Mouse (Mus musculus) lung, embryonic 14.5 days (tissue): ENCODE results near the gene Itgb4. TPM values are rescaled to one million over a fixed set of nuclear protein-coding genes. Genes with fewer than 3 reads are reported as not detected.

Source experiments
- ATAC-seq: fragments of 200-750 bp; cut with Nextera tagmentation; 2 replicates; pipeline ENCODE4 v1.8.0; 2017; ENCODE audit warnings: mild to moderate bottlenecking, moderate TSS enrichment, moderate library complexity; ENCODE audit not compliant: insufficient read depth
- DNase-seq: peaks from one replicate; pipeline ENCODE4 v3.0.0-alpha.2; 2015
- H3K27ac ChIP-seq: fragments of 300-500 bp; sonication (generic); 2 replicates; pipeline ENCODE4 v1.5.1; 2014; ENCODE audit warnings: low read depth, mild to moderate bottlenecking, moderate library complexity
- H3K27me3 ChIP-seq: fragments of 300-500 bp; sonication (generic); 2 replicates; pipeline ENCODE4 v1.6.1; 2014; ENCODE audit warnings: low read length, control low read depth; ENCODE audit not compliant: insufficient read depth
- H3K36me3 ChIP-seq: fragments of 300-500 bp; sonication (generic); 2 replicates; pipeline ENCODE4 v1.6.1; 2014; ENCODE audit warnings: control low read depth; ENCODE audit not compliant: insufficient read depth
- H3K4me1 ChIP-seq: fragments of 300-500 bp; sonication (generic); 2 replicates; pipeline ENCODE4 v1.6.1; 2014; ENCODE audit warnings: antibody characterized with exemption, control low read depth; ENCODE audit not compliant: insufficient read depth
- H3K4me2 ChIP-seq: fragments of 300-500 bp; sonication (generic); 2 replicates; pipeline ENCODE4 v1.6.1; 2014; ENCODE audit warnings: mild to moderate bottlenecking
- H3K4me3 ChIP-seq: fragments of 300-500 bp; sonication (generic); 2 replicates; pipeline ENCODE4 v1.5.1; 2014; ENCODE audit warnings: low read depth, low read length
- H3K9ac ChIP-seq: fragments of 300-500 bp; sonication (generic); 2 replicates; pipeline ENCODE4 v1.6.1; 2014
- H3K9me3 ChIP-seq: fragments of 300-500 bp; sonication (generic); 2 replicates; pipeline ENCODE4 v1.6.1; 2016; ENCODE audit warnings: low read depth, low read length, control low read depth
- CTCF ChIP-seq: IDR thresholded peaks from 2 replicates; pipeline ENCODE4 v1.5.1; 2016; ENCODE audit warnings: antibody characterized with exemption, low read depth
- WGBS: fragments of 180-500 bp; shearing (Covaris S2); extraction: QIAGEN DNeasy Blood & Tissue Kit; methylation state at CpG from one replicate; pipeline ENCODE4 v1.1.7; 2014; 5-methylcytosine and 5-hydroxymethylcytosine counted together
- polyA plus RNA-seq: library from polyadenylated mRNA; unstranded; fragments of >200 nt; fragmentation: Nextera tagmentation; extraction: Ambion mirVana; gene quantifications from 2 replicates; pipeline ENCODE4 v1.2.1, GENCODE M21; 2014

The Itgb4 gene
- polyA plus RNA-seq, 1 experiment from 2014 or later = 2.0 TPM

GRCm38 (mm10) chr11:115989686-115990085, 15.2 kb downstream of the Itgb4 start:
- no peak overlapping the region for H3K9ac ChIP-seq
- TF ChIP-seq CTCF = no peak
- 0 out of 2 replicates have a peak overlapping the region, but pooled peaks have one; percentile 2 for H3K4me3 ChIP-seq
- H3K36me3 ChIP-seq = no peaks in the 10 kb centered on the region
- peak overlapping the region; percentile 35 for H3K4me2 ChIP-seq
- H3K9me3 ChIP-seq = no peaks in the 10 kb centered on the region
- DNase-seq (no peak), ATAC-seq (no peak)
- H3K4me1 ChIP-seq = no peaks in the 10 kb centered on the region
- no peaks in the 10 kb centered on the region for H3K27me3 ChIP-seq
- WGBS = 27% methylated on average over 12 of the region's 15 CpGs
- H3K27ac ChIP-seq = no peak overlapping the region

GRCm38 (mm10) chr11:115992098-115992497, 17.6 kb downstream of the Itgb4 start:
- no peak overlapping the region for H3K4me2 ChIP-seq
- no peak overlapping the region for H3K9ac ChIP-seq
- no peak overlapping the region for H3K27ac ChIP-seq
- ATAC-seq (no peak), DNase-seq (no peak)
- no peaks in the 10 kb centered on the region for H3K36me3 ChIP-seq
- TF ChIP-seq CTCF = no peak
- 47% methylated on average over 4 of the region's 4 CpGs for WGBS
- no peaks in the 10 kb centered on the region for H3K9me3 ChIP-seq
- no peaks in the 10 kb centered on the region for H3K27me3 ChIP-seq
- H3K4me1 ChIP-seq = no peaks in the 10 kb centered on the region
- no peak overlapping the region for H3K4me3 ChIP-seq

GRCm38 (mm10) chr11:115995256-115995655, 20.7 kb downstream of the Itgb4 start:
- no peaks in the 10 kb centered on the region for H3K9me3 ChIP-seq
- no peaks in the 10 kb centered on the region for H3K4me1 ChIP-seq
- no peaks in the 10 kb centered on the region for H3K27me3 ChIP-seq
- no peak overlapping the region for H3K4me3 ChIP-seq
- DNase-seq (no peak), ATAC-seq (no peak)
- no peak overlapping the region for H3K27ac ChIP-seq
- H3K4me2 ChIP-seq = no peak overlapping the region
- WGBS = 83% methylated on average over 3 of the region's 3 CpGs
- H3K36me3 ChIP-seq = no peaks in the 10 kb centered on the region
- TF ChIP-seq CTCF = no peak
- no peak overlapping the region for H3K9ac ChIP-seq

- H3K27ac ChIP-seq = no peak overlapping the region
- TF ChIP-seq CTCF = no peak
- DNase-seq = no peak
- no peak overlapping the region for H3K9ac ChIP-seq
- no peaks in the 10 kb centered on the region for H3K27me3 ChIP-seq
- no peaks in the 10 kb centered on the region for H3K36me3 ChIP-seq
- ATAC-seq = no peak
- no peaks in the 10 kb centered on the region for H3K4me1 ChIP-seq
- no peaks in the 10 kb centered on the region for H3K9me3 ChIP-seq
- H3K4me2 ChIP-seq = no peak overlapping the region
- WGBS = 66% methylated on average over 4 of the region's 4 CpGs
- H3K4me3 ChIP-seq = no peak overlapping the region
Observed at GRCm38 (mm10) chr11:115997047-115997446, 22.5 kb downstream of the Itgb4 start.

- 65% methylated on average over 5 of the region's 5 CpGs for WGBS
- Histone ChIP-seq H3K27ac (no peak overlapping the region), H3K27me3 (no peaks in the 10 kb centered on the region), H3K9me3 (no peaks in the 10 kb centered on the region), H3K4me1 (no peaks in the 10 kb centered on the region), H3K4me2 (no peak overlapping the region), H3K9ac (no peak overlapping the region), H3K4me3 (no peak overlapping the region), H3K36me3 (no peaks in the 10 kb centered on the region)
- no peak for ATAC-seq
- DNase-seq = no peak
- TF ChIP-seq CTCF = no peak
Observed at GRCm38 (mm10) chr11:115997662-115998061, 23.2 kb downstream of the Itgb4 start.

- TF ChIP-seq CTCF = no peak
- 43% methylated on average over 7 of the region's 7 CpGs for WGBS
- H3K4me3 ChIP-seq = no peak overlapping the region
Observed at GRCm38 (mm10) chr11:115999027-115999426, 24.5 kb downstream of the Itgb4 start.

GRCm38 (mm10) chr11:115999538-116000143, 25.1 kb downstream of the Itgb4 start:
- no peak for ATAC-seq
- Histone ChIP-seq H3K9ac (no peak overlapping the region), H3K27me3 (no peaks in the 10 kb centered on the region), H3K4me3 (no peak overlapping the region), H3K4me2 (no peak overlapping the region), H3K4me1 (0 out of 2 replicates have a peak, but pooled peaks cover 2% of the 10 kb centered on the region), H3K27ac (no peak overlapping the region), H3K36me3 (no peaks in the 10 kb centered on the region), H3K9me3 (no peaks in the 10 kb centered on the region)
- WGBS = 19% methylated on average over 14 of the region's 14 CpGs
- DNase-seq = peak; percentile 90
- TF ChIP-seq CTCF = peak; percentile 75

More at GRCm38 (mm10) chr11:115999027-115999426, 24.5 kb downstream of the Itgb4 start:
- ATAC-seq (no peak), DNase-seq (no peak)
- no peak overlapping the region for H3K27ac ChIP-seq
- no peaks in the 10 kb centered on the region for H3K4me1 ChIP-seq
- H3K27me3 ChIP-seq = no peaks in the 10 kb centered on the region
- H3K9me3 ChIP-seq = no peaks in the 10 kb centered on the region
- no peaks in the 10 kb centered on the region for H3K36me3 ChIP-seq
- H3K4me2 ChIP-seq = no peak overlapping the region
- H3K9ac ChIP-seq = no peak overlapping the region
